Mouse (Mus musculus): ENCODE results near the gene Jak2.

DNA sequence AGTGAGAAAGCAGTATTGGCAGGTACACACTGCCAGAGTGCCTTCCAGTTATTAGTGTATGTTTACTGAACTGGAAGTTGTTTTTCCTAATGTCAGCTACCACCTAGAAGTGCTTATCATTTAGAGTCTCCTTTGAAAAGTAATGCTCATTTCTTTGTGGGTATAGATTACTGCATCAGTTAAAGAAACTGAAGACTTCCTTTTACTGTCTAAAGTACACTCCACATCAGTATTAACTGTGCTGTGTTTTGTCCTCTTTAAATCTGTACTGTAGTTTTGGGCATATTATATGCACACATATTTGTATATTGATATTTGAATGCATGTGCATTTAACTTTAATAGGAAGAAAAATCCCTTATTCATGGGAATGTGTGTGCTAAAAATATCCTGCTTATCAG lies 44.5 kb downstream of the Jak2 start:
- no peak for TF ChIP-seq POLR2A (IDR thresholded peaks at IDR 0.05; ENCODE audit: low read depth, low read length)
- no peak for TF ChIP-seq CTCF (IDR thresholded peaks at IDR 0.05; ENCODE audit: borderline replicate concordance, insufficient read depth, low read length)
